Mouse (Mus musculus) thymus, postnatal 0 days (tissue): ENCODE measurements around the gene Txnl4b. TPM values are rescaled to one million over a fixed set of nuclear protein-coding genes. Genes with fewer than 3 reads are reported as not detected.

Experiments
- DNase-seq: peaks from one replicate; pipeline ENCODE4 v3.0.0-alpha.2; 2015; ENCODE audit warnings: low spot score
- polyA plus RNA-seq: library from polyadenylated mRNA; unstranded; fragments of >200 nt; fragmentation: Nextera tagmentation; extraction: Ambion mirVana; gene quantifications from 2 replicates; pipeline ENCODE4 v1.2.1, GENCODE M21; 2015

Gene Txnl4b
- polyA plus RNA-seq, result 30.6 and 32.9 TPM in 2 replicates

GRCm38 (mm10) chr8:109565498-109566333 is at the start of gene Txnl4b, which contains the start of gene Dhx38:
Txnl4b (plus strand) TSS chr8:109565892.
Dhx38 (minus strand) TSS chr8:109565861.
- DNase-seq, result peak; percentile 100

DNA sequence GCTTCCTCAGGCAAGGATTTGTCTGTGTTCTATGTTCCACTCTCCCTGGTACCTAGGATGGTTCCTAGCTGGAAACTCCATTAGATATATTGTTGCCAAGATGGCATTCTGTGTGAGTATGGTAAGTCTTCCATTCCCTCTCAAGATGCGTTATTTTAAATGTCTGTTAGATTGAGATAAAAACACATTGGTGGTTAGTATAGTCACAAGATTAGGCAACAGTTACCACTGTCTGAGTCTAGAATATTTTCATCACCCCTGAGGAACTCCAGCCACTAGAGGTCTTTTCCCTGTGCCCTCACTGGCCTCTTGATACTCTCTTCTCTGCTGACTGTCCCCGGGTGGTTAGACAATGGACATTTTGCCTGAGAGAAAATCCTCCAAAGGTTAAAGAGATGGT is 41.7 kb upstream of the Txnl4b start:
- no peak for DNase-seq

DNA sequence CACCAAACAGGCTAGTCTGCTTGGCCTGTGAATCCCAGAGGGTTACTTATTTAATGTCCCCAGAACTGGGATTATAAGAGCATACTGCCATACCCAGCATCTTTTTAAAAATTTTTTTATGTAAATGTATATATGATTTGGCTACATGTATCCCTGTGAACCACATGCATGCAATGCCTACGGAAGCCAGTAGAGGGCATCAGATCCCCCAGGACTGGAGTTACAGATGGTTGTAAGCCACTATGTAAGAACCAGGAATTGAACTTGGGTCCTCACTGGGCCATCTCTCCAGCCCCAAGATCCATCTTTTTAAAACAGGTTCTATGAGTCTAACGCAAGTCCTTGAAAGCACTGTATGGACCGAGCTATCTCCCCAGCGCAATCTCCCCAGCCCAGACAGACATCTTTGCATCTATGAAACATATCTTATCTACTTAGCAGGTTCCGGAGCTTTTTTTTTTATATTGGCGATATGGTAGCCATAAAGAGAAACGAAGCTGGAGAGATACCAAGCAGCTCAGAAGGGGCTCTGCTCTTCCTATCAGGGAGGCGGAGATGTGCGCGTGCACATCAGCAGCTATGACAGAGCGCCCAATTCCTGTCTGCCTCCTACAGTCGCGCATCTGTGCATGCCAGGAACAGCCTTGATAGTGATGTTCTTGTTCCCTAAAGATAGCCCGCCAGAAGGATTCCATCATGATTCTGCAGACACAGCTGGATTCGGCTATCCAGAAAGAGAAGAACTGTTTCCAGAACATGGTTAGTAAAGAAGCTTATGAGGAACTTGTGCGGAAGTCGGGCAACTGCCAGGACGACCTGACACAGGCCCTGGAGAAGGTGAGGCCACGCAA is 30.3 kb upstream of the Txnl4b start:
- DNase-seq, result peak; percentile 63

DNA sequence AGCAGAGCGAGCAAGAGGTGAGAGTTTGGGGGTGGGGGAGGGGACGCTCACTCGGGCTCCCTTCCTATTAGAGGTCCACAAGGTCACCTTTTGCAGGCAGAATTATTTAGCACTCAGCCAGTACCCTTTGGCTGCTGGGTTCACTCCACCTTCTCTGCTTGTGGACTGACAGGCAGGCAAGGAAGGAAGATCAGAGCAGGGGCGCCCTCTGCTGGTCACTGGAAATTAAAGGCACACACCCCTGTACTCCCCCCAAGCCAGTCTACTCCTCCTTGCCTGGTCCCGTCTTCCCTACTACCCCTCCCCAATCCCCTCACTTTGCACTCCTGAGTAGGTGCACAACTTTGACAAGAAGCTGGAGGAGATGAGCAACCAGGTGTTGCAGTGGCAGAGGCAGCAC is 29.0 kb upstream of the Txnl4b start:
- DNase-seq, result peak; percentile 69

- DNase-seq, result no peak
Observed at GRCm38 (mm10) chr8:109542165-109542564, 23.5 kb upstream of the Txnl4b start.

DNA sequence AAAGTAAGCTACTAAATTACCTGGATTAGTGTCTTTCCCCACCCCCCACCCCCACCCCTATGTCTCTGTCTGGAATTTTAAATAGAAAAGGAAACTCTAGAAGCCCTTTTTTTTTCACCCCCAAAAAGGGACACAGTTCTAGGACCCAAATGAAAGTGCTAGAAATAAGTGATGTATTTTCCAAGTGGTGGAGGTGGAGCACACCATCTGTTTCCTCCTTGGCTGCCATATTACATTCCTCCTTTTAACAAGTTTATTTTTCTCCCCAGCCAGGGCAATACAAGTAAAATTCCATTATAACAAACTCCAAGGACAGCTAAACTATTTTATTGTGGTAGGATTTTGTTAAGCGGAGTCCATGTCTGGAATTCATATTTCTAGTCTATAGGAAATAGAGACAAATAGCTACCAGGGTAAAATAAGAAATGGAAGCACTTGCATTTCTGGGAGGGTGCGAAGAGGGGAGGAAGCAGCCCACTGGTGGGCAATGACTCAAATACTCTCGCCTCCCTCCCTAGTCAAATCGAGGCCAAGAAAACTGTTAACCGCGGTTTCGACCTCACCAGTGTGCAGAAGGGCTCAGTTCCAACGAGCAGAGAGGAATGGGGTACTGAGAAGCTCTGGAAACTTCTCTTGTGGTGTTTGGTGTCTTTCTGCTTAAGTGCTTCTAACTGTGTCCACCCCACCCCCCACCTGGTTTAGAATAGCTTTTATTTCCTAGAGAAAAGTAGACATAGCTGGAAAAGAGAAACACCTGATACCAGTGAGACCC is 22.8 kb upstream of the Txnl4b start:
- no peak for DNase-seq

GRCm38 (mm10) chr8:109544049-109544448 is 21.6 kb upstream of the Txnl4b start:
- DNase-seq, result peak; percentile 39

GRCm38 (mm10) chr8:109551663-109552062 is 14.0 kb upstream of the Txnl4b start:
- DNase-seq, result peak; percentile 35

DNA sequence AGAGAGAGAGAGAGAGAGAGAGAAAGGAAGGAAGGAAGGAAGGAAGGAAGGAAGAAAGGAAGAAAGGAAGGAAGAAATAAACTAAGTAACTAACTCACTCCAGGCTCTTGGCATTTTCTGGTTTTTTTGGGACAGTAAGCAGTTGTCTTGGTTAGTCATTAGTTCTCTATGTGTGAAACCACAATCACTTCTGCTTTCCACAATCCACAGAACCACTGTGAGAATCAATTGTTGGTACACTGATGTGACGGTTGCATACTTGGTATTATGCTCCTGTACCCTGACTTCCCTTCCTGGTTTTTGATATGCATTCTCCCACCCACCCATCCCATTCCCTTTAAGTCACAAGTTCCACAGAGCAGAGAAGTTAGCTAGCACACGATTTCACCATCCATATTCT is 1.8 kb upstream of the Txnl4b start:
- no peak for DNase-seq

DNA sequence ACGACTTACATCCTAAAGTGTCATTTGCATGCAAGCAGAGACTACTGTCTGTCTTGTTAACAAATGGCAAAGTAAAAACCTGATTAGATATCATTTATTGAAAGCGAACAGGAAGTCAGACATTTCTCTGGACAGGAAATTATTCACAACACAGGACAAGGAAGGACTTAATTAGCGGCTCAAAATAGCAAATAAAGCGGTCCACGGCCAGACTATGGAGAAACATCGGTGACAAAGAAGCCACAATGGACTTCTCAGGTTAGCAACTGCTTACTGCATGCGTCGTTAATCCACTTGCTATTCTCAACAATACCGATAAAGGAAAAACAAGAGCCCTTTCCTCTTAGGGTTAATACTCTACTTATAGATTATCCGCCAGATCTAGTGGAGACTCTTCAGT is 926 bp upstream of the Txnl4b start:
- DNase-seq, result no peak

GRCm38 (mm10) chr8:109571139-109571538 is 5.4 kb downstream of the Txnl4b start:
- no peak for DNase-seq

- no peak for DNase-seq
Observed at GRCm38 (mm10) chr8:109576311-109576710, 10.6 kb downstream of the Txnl4b start.

DNA sequence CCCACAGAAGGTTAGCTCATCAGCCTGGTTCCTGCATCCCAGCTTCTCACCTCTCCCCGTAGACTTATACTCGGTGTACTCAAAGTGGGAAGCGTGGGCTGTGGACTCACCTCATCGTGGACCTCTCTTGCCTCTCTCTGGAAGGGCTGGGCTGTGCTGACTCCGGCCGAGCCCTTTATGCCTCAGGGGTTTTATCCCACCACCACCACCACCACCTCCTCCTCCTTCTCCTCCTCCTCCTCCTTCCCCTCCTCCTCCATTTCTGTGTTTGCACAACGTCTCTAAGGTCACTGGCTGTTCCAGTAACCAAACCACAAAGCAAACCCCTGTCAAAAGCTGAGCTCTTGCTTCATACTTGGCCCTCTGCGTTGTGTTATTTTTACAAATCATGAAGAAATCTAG is 13.2 kb downstream of the Txnl4b start, which contains the start of gene Hp:
TSS of gene Hp (minus strand) at position 273 of the 402 bp plus-strand sequence.
- no peak for DNase-seq

DNA sequence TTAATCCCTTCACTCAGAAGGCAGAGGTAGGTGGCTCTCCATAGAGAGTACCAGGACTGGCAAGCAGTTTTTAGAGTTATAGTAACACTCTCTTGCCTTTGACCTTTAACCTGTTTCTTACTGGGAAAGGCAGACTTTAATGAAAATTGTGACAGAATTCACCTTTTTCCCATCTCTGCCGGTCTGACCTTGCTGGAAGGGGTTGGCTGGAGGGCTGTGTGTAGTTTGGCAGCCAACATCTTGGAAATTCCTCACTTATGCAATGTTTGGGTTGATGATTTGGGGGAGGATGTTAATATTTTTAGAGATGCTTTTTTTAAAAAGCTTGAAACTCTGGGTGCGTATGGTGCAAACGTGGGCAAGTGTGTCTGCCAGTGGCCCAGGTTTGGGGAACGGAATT is 18.6 kb downstream of the Txnl4b start:
- no peak for DNase-seq

DNA sequence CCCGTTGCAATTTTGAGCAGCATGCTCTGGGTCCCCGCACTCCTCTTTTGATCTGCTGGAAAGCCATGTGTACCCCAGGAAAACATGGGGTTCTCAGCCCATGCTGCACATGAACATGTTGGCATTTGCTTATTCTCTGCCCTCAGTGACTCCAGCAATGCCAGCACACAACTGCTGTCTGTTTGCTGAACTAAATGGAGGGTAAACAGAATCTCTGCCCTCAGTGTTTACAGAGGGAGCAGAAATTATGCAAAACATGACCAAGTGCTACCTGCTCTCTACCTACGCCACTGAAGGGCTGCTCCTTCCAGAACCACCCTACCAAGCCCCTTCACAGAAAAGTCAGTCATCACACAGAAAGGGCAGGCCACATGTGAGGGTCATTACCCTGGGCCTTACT is 19.1 kb downstream of the Txnl4b start:
- DNase-seq, result no peak

DNA sequence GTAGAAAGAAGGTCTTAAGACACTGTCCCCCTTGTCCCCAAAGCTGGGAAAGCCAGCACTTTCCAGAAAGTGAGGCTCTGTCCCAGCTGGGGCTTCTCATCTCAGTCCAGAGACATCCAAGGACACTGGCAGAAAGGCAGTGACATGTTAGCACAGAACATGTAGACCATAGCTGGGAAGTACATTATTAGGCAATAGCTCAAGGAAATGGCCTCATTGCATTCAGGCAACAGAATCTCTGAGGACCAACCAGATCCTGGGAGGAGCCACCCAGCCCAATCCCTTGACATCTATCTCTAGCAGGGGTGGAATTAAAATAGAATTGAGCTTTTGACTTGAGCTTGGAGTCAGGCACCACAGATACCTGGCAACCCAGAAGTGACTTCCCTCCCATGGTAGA is 20.0 kb downstream of the Txnl4b start:
- DNase-seq, result no peak

GRCm38 (mm10) chr8:109586972-109587504 is 21.3 kb downstream of the Txnl4b start:
- DNase-seq, result no peak

GRCm38 (mm10) chr8:109590901-109591300 is 25.2 kb downstream of the Txnl4b start:
- no peak for DNase-seq

- no peak for DNase-seq
Observed at GRCm38 (mm10) chr8:109591367-109591766, 25.7 kb downstream of the Txnl4b start.

DNA sequence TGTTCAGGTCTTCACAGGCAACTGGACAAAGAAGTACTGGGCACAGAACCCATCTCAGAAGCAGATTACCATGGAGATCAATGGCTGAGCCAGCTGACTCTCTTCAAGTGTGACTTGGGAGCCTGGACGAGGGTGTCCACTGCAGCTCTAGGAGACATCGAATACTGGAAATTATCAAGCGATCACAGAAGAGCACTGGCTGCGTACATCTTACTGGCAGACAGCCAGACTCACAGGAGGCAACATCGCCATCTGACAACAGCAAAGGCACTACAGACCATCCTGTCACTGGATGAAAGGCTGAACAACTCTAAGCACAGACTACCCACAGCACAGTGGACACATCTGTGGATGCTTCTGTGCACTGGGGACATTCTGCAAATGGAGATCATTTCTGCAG is 26.5 kb downstream of the Txnl4b start:
- DNase-seq, result no peak
